Mouse (Mus musculus) T-cell, adult 66 days (primary cell): ENCODE measurements around the gene Kif22. TPM values are rescaled to one million over a fixed set of nuclear protein-coding genes. Genes with fewer than 3 reads are reported as not detected.

ENCODE experiments used
- total RNA-seq, 2 experiments: library from RNA; stranded (reverse); gene quantifications; 3 replicates in 1 of 2; 4 replicates in 1 of 2; pipeline ENCODE4 v1.2.4; 2023

The Kif22 gene
- total RNA-seq = 1 to 10 TPM; 3.6 to 4.8 TPM

DNA sequence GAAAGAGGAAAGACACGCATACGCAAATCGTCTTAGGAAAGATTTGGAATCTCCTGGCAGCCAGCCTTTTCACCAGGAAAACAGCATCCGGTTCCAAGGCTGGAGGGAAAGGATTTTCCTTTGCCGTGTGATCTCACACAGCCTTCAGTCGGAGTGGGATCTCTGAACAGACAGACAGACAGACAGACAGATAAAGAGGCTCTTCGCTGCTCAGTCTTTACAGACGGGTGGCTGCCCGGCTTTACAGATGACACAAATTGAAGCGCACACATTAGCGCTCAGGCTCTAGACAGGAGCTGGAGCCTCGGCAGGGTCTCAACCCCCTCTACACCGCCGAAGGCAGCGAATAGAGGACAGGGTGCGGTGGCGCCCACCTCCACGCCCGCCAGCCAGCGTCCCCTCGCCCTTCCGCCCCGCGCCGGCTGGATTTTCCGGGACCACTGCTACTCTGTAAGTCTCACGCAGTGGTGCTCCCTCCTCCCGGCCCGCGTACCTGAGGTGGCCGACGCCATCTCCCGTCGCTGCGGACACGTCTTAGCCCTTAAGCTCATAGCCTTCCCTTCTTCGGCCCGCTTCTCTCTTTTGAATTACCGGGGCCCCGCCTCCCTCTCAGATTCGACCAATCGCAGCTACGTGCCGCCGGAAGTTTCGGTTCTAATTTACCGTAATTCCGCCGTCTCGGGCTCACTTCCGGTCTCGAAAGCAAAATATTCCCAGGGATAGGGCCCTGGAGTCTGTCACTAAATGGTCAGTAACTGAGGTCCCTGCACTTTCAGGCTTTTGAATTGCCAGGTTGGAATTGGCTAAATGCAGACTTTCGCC is at the start of gene Kif22:
Gene Kif22, minus strand, starts transcription at position 621 of the 822 bp plus-strand sequence.

DNA sequence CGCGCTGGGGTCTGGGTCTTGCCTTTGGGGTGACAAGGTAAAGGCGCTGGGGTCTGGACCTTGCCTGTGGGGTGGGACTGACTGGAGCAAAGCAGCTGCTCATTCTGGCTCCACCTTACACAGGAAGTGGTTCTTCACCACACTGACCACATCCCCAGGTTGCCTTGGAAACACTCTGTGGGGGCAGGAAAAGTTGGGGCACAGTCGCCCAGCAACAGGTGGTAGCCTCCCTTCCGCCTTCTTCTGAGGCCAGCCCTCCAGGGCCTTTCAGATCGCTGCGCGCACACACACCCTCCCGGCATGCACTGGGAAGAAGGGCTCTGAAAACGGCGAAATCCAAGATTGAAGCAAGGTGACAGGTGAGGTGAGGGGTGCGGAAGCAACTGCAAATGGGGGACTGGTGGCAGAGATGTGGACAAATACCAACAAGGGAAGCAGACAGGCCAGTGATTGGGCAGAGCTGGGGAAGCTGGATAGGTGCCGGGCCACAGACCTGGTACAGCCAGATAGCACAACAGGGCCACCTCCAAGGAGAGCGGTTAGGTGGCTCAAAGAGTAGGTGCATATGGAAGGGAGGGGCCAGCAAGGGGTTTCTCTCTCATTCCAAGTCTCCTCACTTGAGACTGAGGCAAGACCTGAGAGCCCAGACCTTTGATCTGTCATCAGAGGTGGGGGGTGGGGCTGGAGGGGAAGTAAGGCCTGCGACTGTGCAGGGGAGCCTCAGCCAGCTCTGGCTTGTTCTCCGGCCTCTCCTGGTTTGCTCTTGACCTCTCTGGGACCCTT is 49.0 kb upstream of the Kif22 start, which contains the start of gene AI467606:
Gene AI467606, plus strand, starts transcription at position 246 of the 783 bp plus-strand sequence.

DNA sequence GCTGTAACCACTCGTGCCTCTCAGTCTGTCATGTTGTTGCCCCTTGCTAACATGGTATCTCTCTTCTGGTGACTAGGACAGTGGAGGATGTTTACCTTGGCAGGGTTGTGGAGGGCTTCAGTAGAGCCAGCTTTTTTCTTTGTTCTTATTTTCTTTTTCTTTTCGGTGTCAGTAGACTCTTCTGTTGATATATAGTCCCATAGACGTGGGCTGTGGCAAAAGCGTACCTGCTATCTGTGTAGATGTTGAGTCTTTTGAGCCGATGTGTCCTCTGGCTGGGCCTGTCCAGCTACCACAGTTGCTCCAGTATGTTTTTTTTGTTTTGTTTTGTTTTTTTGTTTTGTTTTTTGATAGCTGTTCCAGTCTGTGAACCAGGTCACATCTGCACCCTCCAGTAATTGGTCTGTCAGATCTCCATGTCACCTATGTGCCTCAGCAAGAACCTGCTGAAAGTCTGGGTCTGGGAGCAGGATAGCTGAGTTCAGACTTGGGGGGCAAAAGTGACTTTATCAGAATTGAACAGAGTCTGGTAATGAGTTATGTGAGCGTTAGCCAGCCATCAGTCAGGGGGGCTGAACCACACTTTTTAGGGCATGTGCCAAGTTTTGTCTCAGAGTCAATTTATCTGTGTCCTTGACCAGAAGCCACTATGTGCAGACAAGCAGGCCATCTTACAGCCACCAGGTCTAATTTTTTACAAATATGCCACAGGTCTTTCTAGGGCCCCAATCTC is 45.2 kb upstream of the Kif22 start, which contains the start of gene Zg16:
Gene Zg16, minus strand, starts transcription at position 51 of the 733 bp plus-strand sequence.

DNA sequence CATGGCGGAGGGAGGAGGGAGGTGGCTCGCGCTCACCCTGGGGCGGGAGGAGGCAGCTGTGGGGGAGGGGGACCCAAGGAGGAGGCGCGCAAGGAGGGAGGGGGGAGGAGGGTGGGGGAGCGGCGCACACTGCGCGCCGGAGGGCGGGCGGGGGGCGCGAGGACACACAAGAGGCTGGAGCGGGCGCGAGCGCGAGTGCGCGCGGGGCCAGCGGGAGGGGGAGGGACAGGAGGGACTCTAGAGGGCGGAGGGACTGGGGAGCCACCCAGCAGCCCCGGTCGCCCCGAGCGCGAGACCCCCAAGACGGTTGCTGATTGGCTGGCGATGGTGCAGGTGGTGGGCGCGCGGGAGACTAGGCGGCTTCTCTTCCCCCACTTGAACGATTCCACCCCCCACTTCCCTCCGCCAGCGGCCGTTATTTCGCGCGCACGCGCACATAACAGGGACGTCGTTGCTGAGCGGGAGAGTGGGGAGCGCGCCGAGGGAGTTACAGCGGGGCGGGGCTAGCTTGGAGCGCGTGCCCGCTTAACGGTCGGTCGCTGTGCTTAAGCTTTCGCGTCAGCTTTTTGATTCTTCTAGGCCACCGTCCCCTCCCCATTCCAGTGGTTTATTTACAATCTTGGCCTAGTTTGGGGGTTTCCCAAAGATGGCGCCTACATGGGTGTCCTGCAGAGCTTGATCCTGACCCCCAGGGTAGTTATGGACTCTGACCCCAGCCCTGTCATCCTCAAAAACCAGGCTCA is 15.1 kb downstream of the Kif22 start, which contains the start of gene Maz:
Gene Maz, minus strand, starts transcription at position 54 of the 743 bp plus-strand sequence.

DNA sequence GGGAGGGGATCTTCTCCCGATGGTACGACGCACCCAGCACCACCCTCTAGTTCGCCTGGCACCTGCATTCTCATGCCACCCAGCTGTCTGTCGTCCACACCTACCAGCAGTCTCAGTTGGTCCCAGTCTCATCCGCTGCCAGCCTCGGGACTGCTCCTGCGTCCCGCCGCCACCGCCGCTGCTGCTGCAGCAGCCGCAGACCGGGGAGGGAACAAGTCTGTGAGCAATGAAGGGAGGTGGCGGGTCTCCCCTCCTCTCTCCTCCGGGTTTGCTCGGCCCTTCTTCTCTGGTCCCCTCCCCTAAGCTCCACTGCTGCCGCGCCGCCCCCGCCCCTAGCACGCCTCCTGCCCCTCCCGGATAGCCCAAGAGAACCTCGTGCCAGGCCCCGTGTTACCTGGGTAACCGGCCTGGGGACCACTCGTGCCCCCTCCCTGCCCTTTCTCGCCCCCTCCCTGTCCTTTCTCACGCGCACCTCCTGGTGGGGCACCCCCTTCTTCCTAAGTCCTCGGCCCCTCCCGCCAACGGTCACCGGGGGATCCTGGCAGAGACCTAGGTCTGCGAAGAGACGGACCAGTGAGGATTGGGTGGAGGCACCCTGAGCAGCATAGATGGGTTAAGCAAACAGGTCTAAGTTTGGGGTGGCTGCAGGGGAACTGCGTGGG is 21.2 kb downstream of the Kif22 start, which contains the start of the genes Gm42742 and Prrt2:
Gene Gm42742, minus strand, starts transcription at position 197 of the 662 bp plus-strand sequence.
Gene Prrt2, minus strand, starts transcription at position 311 of the 662 bp plus-strand sequence.

DNA sequence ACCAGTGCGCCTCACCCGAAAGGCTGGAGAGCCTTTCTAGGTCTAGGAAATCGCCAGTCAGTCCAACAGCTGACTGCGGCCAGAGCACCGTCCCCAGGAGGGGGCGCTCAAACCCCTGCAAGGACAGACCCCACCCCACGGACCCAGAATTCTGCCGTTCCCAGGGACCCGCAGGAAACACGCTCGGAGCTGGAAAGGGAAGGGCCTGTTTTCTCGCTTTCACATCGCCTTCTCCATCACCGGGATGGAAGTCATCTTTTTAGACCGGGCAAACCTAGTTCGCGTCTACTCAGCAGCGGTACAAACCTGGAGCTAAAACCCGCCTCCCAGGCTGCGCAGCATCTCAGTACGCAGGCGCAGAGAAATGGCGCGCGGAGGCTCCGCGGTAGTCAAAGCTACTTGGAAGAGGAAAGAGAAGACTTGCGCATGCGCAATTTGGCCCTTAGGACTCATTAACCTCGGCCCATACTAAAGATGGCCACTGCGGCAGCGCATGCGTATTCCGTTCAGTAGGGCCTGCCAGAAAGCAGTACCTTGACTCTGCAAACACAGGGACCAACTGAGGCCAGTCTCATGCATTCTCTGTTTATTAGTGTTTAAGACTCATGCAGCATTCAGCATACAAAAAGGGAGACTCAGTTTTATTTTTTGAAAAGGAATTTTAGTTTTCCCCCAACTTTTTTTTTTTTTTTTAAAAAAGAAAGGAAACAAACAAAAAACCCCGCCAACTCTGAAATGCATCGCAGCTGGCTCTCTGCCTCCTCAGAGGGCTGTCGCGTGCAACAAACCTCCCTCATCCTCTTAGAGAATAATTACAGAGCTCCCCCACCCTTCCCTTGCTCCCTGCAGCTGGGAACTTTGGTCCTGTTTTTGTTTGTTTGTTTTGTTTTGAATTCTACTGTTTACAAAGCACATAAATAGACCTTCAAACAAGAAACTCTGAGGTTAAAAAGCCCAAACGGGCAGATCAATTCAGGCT is 25.0 kb downstream of the Kif22 start, which contains the start of gene Pagr1a:
Gene Pagr1a, minus strand, starts transcription at position 382 of the 979 bp plus-strand sequence.

DNA sequence TGATC is 26.0 kb downstream of the Kif22 start, which contains the start of gene Pagr1b:
Gene Pagr1b, minus strand, starts transcription at position 4 of the 5 bp plus-strand sequence.

DNA sequence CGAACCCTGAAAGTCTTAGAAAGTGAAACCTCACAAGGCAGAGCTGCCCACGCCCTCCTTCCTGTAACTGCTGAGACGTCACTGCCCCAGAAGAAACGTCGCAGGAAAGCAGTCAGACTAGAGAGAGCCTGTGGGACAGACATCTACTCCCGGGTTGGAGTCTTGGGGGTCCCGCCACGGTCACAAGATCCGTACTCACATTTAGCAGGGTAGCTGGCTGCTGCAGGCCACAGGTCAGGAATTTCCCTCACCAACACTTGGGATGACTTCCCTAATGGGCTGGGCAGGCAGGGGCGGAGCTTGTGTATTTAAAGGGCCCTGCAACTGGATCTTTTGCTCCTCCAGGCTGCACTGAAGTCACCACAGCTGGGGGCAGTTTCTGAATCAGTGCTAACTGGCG is 28.0 kb downstream of the Kif22 start, which contains the start of gene Mvp:
Gene Mvp, minus strand, starts transcription at position 302 of the 400 bp plus-strand sequence.

Other genes starting within 250 kb of the Kif22 start
- 100 to 1,000 TPM; 229 to 235 TPM for gene Ppp4c, start 250.0 kb downstream of the Kif22 start, total RNA-seq
- not detected for gene Fam57b, start 244.8 kb downstream of the Kif22 start, total RNA-seq
- not detected for gene 4930451I11Rik, start 210.8 kb downstream of the Kif22 start, total RNA-seq
- not detected for gene Doc2a, start 195.1 kb downstream of the Kif22 start, total RNA-seq
- gene Hirip3, start 180.5 kb downstream of the Kif22 start, total RNA-seq = 10 to 100 TPM; 22.0 to 25.4 TPM
- 10 to 100 TPM; 68.2 to 83.5 TPM for gene Ino80e, start 180.1 kb downstream of the Kif22 start, total RNA-seq
- gene Taok2, start 157.8 kb downstream of the Kif22 start, total RNA-seq = 100 to 1,000 TPM in 1 of 2 experiments, 10 to 100 TPM in 1; 91.4 to 105 TPM
- 10 to 100 TPM; 27.4 to 28.3 TPM for gene Tmem219, start 119.6 kb downstream of the Kif22 start, total RNA-seq
- 10 to 100 TPM; 33.0 to 38.9 TPM for gene Kctd13, start 113.6 kb downstream of the Kif22 start, total RNA-seq
- gene Asphd1, start 92.9 kb downstream of the Kif22 start, total RNA-seq = not detected
- 10 to 100 TPM in 1 of 2 experiments, 1 to 10 TPM in 1; 9.7 to 10.1 TPM for gene Sez6l2, start 91.9 kb downstream of the Kif22 start, total RNA-seq
- 100 to 1,000 TPM; 159 to 167 TPM for gene Cdipt, start 66.6 kb downstream of the Kif22 start, total RNA-seq
- gene Cdiptos, start 66.4 kb downstream of the Kif22 start, total RNA-seq = not detected
- 10 to 100 TPM; 30.2 to 36.9 TPM for gene Mvp, start 27.9 kb downstream of the Kif22 start, total RNA-seq
- 1 to 10 TPM; 3.6 to 4.6 TPM for gene Pagr1b, start 26.0 kb downstream of the Kif22 start, total RNA-seq
- 10 to 100 TPM; 24.7 to 40.0 TPM for gene Pagr1a, start 25.1 kb downstream of the Kif22 start, total RNA-seq
- gene Gm42742, start 21.4 kb downstream of the Kif22 start, total RNA-seq = 10 to 100 TPM; 20.9 to 36.5 TPM
- 1 to 10 TPM; 5.0 to 7.0 TPM for gene Prrt2, start 21.3 kb downstream of the Kif22 start, total RNA-seq
- gene Maz, start 15.4 kb downstream of the Kif22 start, total RNA-seq = 100 to 1,000 TPM; 237 to 238 TPM
- under 1 TPM in 1 of 2 experiments, not detected in 1; 0.82 TPM for gene Zg16, start 44.9 kb upstream of the Kif22 start, total RNA-seq
- gene AI467606, start 48.9 kb upstream of the Kif22 start, total RNA-seq = 10 to 100 TPM; 75.6 to 83.3 TPM
- gene Qprt, start 79.8 kb upstream of the Kif22 start, total RNA-seq = 10 to 100 TPM; 39.1 to 46.5 TPM
- gene Spn, start 95.4 kb upstream of the Kif22 start, total RNA-seq = 100 to 1,000 TPM; 266 to 304 TPM
- gene Cd2bp2, start 153.6 kb upstream of the Kif22 start, total RNA-seq = 10 to 100 TPM; 70.4 to 77.9 TPM
- gene Tbc1d10b, start 166.0 kb upstream of the Kif22 start, total RNA-seq = 10 to 100 TPM; 58.5 to 73.0 TPM
- 10 to 100 TPM; 16.3 to 22.4 TPM for gene Mylpf, start 166.4 kb upstream of the Kif22 start, total RNA-seq
- gene Zfp553, start 190.6 kb upstream of the Kif22 start, total RNA-seq = 10 to 100 TPM; 15.5 to 18.3 TPM
- 100 to 1,000 TPM; 694 to 706 TPM for gene Sept1, start 190.7 kb upstream of the Kif22 start, total RNA-seq
- gene Zfp771, start 201.8 kb upstream of the Kif22 start, total RNA-seq = 10 to 100 TPM in 1 of 2 experiments, 1 to 10 TPM in 1; 8.1 to 10.4 TPM
- 10 to 100 TPM; 13.0 to 21.1 TPM for gene Dctpp1, start 218.2 kb upstream of the Kif22 start, total RNA-seq
- 10 to 100 TPM; 31.2 to 35.2 TPM for gene Sephs2, start 231.6 kb upstream of the Kif22 start, total RNA-seq